Comparison of ENCODE assay signal across 8 mouse cellular contexts in the genomic region with DNA sequence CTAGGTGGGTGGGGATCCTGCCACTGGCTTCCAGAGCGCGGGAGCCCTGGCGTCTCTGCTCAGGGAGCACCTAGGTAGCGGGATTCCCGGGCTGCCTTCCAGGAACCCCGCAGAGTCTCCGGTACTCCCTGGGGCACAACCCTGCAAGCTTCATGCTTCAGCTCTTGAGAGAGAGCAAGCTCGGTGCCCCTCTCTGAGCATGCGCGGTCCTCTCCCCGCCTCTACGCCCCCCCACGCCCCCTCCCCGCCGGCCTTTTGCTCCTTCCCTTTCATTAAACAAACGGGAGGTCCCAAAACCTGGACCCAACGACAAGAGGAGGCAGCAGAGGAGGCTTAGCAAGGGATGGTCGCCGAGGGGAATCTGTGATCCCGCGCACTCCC. TPM values are rescaled to one million over a fixed set of nuclear protein-coding genes. Genes with fewer than 3 reads are reported as not detected.
DNase-seq lines count a peak whose midpoint lies in the region; ATAC-seq lines count a peak whose summit lies in the region.

TSS of gene Plppr1 (plus strand) at position 253 of the 381 bp plus-strand sequence.

- H3K36me3 ChIP-seq in forebrain, embryonic 15.5 days, result no peaks in the 10 kb centered on the region
- no peaks in the 10 kb centered on the region for H3K36me3 ChIP-seq in limb, embryonic 15.5 days

- H3K4me1 ChIP-seq in forebrain, embryonic 15.5 days, result peaks cover 37% of the 10 kb centered on the region
- H3K4me1 ChIP-seq in limb, embryonic 15.5 days, result peaks cover 11% of the 10 kb centered on the region

- peak within 1 kb of the TSS; percentile 81 for H3K4me3 ChIP-seq in forebrain, embryonic 15.5 days
- peak within 1 kb of the TSS; percentile 59 for H3K4me3 ChIP-seq in limb, embryonic 15.5 days

- peak; percentile 23 for DNase-seq in adrenal gland, postnatal 14 days
- DNase-seq in adrenal gland, postnatal 4 days (ENCODE audit: low spot score in 2 of 2), result no peak
- peak; percentile 32 for DNase-seq in cerebellum, adult 11 months
- peak; percentile 13 for DNase-seq in kidney, adult 9 months
- DNase-seq in right cerebral cortex, adult 18-20 months, result peak; percentile 49

- H3K27ac ChIP-seq in forebrain, embryonic 15.5 days (replicated peaks), result peak within 1 kb of the TSS; percentile 92
- no peak within 1 kb of the TSS for H3K27ac ChIP-seq in limb, embryonic 15.5 days

- peak; percentile 90 for ATAC-seq in forebrain, embryonic 15.5 days (replicated peaks)
- peak; percentile 64 for ATAC-seq in limb, embryonic 15.5 days (ENCODE audit: insufficient number of reproducible peaks, low FRiP score, low TSS enrichment, low read depth)
- ATAC-seq in monocyte, adult 5-6 weeks (replicated peaks; ENCODE audit: insufficient number of reproducible peaks, low FRiP score, low TSS enrichment, poor library complexity, severe bottlenecking), result no peak

- WGBS in forebrain, embryonic 15.5 days, result under 1% methylated on average over 21 of the region's 21 CpGs
- under 1% methylated on average over 20 of the region's 21 CpGs for WGBS in limb, embryonic 15.5 days

- peak within 1 kb of the TSS; percentile 77 for H3K4me2 ChIP-seq in forebrain, embryonic 15.5 days (replicated peaks)
- peak within 1 kb of the TSS; percentile 99 for H3K4me2 ChIP-seq in limb, embryonic 15.5 days

- peak within 1 kb of the TSS; percentile 85 for H3K9ac ChIP-seq in forebrain, embryonic 15.5 days (replicated peaks)
- peak within 1 kb of the TSS; percentile 39 for H3K9ac ChIP-seq in limb, embryonic 15.5 days

- H3K27me3 ChIP-seq in forebrain, embryonic 15.5 days, result no peaks in the 10 kb centered on the region
- H3K27me3 ChIP-seq in limb, embryonic 15.5 days, result peaks cover 13% of the 10 kb centered on the region; the same call in 1 of the 2 replicates

- no peaks in the 10 kb centered on the region for H3K9me3 ChIP-seq in forebrain, embryonic 15.5 days
- no peaks in the 10 kb centered on the region for H3K9me3 ChIP-seq in limb, embryonic 15.5 days

RNA-seq across cellular contexts. Expression of gene Plppr1, which starts in this region (rescaled TPM):
- total RNA-seq in adrenal gland, postnatal 14 days (2021), result 0.23 and 0.56 TPM in 2 replicates
- total RNA-seq in adrenal gland, postnatal 4 days (2021), result 1 to 10 TPM; 1.2 to 1.7 TPM
- 51.6 and 53.5 TPM in 2 replicates for polyA plus RNA-seq in forebrain, embryonic 15.5 days (2015; fragmentation: Nextera tagmentation; extraction: Ambion mirVana)
- polyA plus RNA-seq in limb, embryonic 15.5 days (2015; fragmentation: Nextera tagmentation; extraction: Ambion mirVana), result 4.9 and 5.1 TPM in 2 replicates
- total RNA-seq in monocyte, adult 5-6 weeks (2017), result not detected in 3 replicates

Comparison
In these comparisons a context has a peak if more than half of its experiments do, and no peak if none do; other contexts are left out.
1. Peak in DNase-seq in adrenal gland, postnatal 14 days; RNA of the gene not detected or under 1 TPM.
2. DNase-seq: peak in cerebellum, adult 11 months (single experiment), kidney, adult 9 months (single experiment) and right cerebral cortex, adult 18-20 months (single experiment); none in adrenal gland, postnatal 4 days (0 of 2).